Mouse (Mus musculus) thymus, adult 2 months (tissue): ENCODE results near the gene Olfr464.

Experiments
- CTCF ChIP-seq: fragments of 200-500 bp; IDR thresholded peaks from 2 replicates; pipeline ENCODE4 v1.5.1; 2012; ENCODE audit warnings: mild to moderate bottlenecking, control low read depth, low read length, moderate library complexity, borderline replicate concordance; ENCODE audit not compliant: control insufficient read depth, poor library complexity, insufficient read depth; ENCODE audit errors: extremely low read depth
- POLR2A ChIP-seq: fragments of 200-500 bp; IDR thresholded peaks from 2 replicates; pipeline ENCODE4 v1.6.1; 2012; ENCODE audit warnings: mild to moderate bottlenecking, low read length, control low read depth, moderate library complexity; ENCODE audit not compliant: control insufficient read depth, poor library complexity, insufficient read depth; ENCODE audit errors: extremely low read depth

- TF ChIP-seq POLR2A (no peak), CTCF (no peak)
These were observed 16.4 kb downstream of the Olfr464 start for GRCm38 (mm10) chr11:87904331-87904730.
